Mouse (Mus musculus): ENCODE measurements around the gene Mapre1. TPM values are rescaled to one million over a fixed set of nuclear protein-coding genes. Genes with fewer than 3 reads are reported as not detected.
"Not testable (repeated sequence)": the region's sequence is repeated elsewhere in the genome, so short reads cannot be mapped to it uniquely, and the experiment has no call there.

Gene Mapre1
- polyA plus RNA-seq (2016; fragmentation: Nextera tagmentation; extraction: Ambion mirVana) = 311 and 313 TPM in 2 replicates

DNA sequence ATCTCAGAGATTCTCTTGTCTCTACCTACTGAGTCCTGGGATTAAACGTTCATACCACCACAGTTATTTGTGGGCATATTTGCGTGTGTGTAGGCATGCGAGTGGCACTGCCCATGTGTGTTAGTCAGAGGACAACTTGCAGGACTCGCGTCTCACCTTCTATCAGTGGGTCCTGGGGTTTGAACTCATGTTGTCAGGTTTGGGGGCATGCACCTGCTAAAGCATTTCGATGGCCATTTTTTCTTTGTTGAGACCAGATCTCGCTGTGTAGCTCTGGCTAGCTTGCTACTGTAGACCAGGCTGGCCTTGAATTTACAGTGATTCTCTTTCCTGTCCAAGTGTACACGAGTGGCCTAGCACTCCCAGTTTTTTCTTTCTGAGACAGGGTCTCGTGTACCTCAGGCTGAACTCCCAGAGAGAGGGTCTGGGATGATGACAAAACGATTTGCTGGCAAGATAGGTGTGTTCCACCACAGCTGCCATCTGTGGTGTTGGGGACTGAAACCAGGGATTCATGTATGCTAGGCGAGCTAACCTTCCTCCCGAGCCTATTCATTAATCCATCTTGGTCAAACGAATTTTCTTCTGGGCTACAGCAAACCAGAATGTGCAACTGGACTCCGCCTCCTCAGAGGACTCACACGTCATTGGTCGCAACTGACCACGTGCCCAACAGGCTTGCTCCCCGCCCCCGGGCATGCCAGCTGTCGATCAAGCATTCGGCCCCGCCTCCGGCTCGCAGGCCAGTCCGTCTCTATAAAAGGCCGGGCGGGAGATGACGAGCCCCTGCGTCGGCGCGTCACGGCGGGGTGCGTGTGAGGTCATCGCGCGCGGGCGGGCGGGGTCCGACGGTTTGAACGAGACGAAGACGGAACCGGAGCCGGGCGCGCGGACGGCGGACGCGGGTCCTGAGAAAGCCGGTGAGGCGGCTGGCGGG lies at the start of gene Mapre1:
TSS of gene Mapre1 (plus strand) at position 775 of the 937 bp plus-strand sequence.
- no peaks in the 10 kb centered on the region for H3K9me3 ChIP-seq
- 9% methylated on average over 58 of the region's 58 CpGs for WGBS
- H3K27ac ChIP-seq = peak within 1 kb of the TSS; percentile 100
- H3K4me1 ChIP-seq = peaks cover 32% of the 10 kb centered on the region
- peak; percentile 100 for DNase-seq (ENCODE audit: low spot score)
- peak within 1 kb of the TSS; percentile 90 for H3K4me3 ChIP-seq
- H3K36me3 ChIP-seq = 0 out of 2 replicates have a peak, but pooled peaks cover 3% of the 10 kb centered on the region
- H3K27me3 ChIP-seq (ENCODE audit: insufficient read depth, poor library complexity, severe bottlenecking) = no peaks in the 10 kb centered on the region

DNA sequence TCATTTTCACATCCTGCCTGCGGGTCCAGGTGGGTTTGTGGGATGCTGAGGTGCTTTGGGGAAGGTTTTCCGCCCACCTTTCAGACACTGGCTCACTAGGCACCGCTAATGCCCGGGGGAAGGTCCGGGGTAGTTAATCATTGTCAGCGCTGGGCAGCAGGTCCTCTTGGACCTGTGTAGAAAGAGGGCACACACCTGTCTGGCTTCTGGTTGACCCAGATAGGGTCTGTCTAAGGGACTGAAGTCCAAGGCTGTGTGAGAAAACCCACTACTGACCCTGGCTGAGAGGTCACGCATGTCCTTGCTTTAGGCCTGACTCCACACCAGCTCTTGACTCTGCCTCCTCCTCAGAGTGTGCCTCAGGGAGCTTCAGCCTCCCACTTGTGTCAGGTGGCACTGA lies 47.7 kb upstream of the Mapre1 start:
- H3K27me3 ChIP-seq (ENCODE audit: insufficient read depth, poor library complexity, severe bottlenecking); H3K27ac ChIP-seq; H3K4me1 ChIP-seq; DNase-seq (ENCODE audit: low spot score); H3K4me3 ChIP-seq; H3K36me3 ChIP-seq; H3K9me3 ChIP-seq: not testable (repeated sequence)
- WGBS = 77% methylated on average over 7 of the region's 7 CpGs

DNA sequence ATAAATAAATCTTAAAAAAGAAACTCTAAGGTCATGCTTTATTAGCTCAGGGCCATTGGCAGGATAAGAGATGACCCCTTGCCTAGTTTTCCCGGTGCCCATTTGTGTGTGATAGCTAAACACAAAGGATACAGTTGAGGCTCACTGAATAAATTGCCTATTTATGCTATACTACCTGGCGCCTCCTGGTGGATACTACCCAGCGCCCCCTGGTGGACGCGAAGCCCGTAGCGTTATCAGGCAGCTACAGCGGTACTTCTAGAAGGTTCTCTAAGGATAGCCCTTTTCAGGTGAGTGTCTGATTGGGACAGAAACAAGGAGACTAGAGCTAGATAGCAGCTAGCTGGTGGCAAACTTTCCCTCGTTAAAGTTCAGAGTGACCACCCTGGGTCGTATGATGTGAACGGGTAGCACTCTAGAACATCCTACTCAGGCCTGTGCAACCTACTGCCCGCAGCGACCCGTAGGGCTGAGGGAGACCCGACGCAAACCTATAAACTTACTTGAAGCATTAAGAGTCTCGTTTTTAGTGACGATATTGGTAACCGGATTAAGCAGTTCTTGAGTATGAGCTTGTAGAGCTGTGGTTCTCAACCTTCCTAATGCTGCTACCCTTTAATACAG lies 46.5 kb upstream of the Mapre1 start:
- Histone ChIP-seq H3K4me3 (no peak overlapping the region), H3K9me3 (no peaks in the 10 kb centered on the region), H3K36me3 (no peaks in the 10 kb centered on the region), H3K4me1 (no peaks in the 10 kb centered on the region), H3K27ac (no peak overlapping the region), H3K27me3 (ENCODE audit: insufficient read depth, poor library complexity, severe bottlenecking) (0 out of 2 replicates have a peak, but pooled peaks cover 7% of the 10 kb centered on the region)
- 58% methylated on average over 19 of the region's 19 CpGs for WGBS
- no peak for DNase-seq (ENCODE audit: low spot score)

DNA sequence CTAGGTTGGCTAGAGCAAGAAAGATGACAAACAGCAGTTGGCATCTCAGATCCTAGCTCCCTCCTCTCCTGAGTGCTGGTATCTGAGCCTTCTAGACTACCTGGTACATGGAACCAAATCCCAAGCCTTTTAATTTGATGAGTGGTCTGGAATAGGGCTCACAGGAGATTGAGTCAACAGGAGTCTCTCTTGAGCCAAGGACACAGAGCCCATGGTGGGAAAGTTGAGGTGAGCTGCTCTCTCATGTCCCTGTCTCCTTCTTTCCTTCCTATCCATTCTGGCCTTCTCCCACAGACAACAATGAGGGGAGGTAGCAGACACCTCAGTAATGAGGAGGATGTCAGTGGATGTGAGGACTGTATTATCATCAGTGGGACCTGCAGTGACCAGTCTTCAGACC lies 44.7 kb upstream of the Mapre1 start, which contains the start of gene Dnmt3c:
TSS of gene Dnmt3c (plus strand) at position 301 of the 400 bp plus-strand sequence.
- H3K4me3 ChIP-seq = no peak within 1 kb of the TSS
- H3K27ac ChIP-seq = no peak within 1 kb of the TSS
- no peaks in the 10 kb centered on the region for H3K9me3 ChIP-seq
- H3K4me1 ChIP-seq = no peaks in the 10 kb centered on the region
- H3K27me3 ChIP-seq (ENCODE audit: insufficient read depth, poor library complexity, severe bottlenecking) = 0 out of 2 replicates have a peak, but pooled peaks cover 7% of the 10 kb centered on the region
- DNase-seq (ENCODE audit: low spot score) = no peak
- no peaks in the 10 kb centered on the region for H3K36me3 ChIP-seq

DNA sequence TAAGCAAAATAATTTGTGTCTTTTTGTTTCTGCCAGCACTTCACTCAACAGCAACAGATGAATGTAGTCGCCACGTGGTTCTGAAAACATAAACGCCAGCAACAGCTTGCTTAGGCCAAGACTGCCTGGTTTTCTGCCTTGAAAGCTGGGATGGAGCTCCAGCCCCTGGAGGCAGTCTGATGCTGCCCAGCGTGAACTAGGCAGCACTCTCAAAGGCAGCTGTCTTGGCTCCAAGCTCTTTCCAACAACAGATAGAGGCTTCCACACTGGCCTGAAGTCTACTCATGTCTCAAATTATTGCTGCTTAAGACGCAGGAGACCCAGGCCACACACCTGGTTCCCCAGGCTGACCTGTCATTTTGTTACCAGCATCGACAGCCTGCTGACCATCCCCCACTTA lies 37.7 kb upstream of the Mapre1 start:
- H3K27me3 ChIP-seq (ENCODE audit: insufficient read depth, poor library complexity, severe bottlenecking) = no peaks in the 10 kb centered on the region
- no peaks in the 10 kb centered on the region for H3K9me3 ChIP-seq
- H3K4me1 ChIP-seq = no peaks in the 10 kb centered on the region
- H3K36me3 ChIP-seq = no peaks in the 10 kb centered on the region
- DNase-seq (ENCODE audit: low spot score) = no peak
- no peak overlapping the region for H3K4me3 ChIP-seq
- H3K27ac ChIP-seq = no peak overlapping the region
- WGBS = 52% methylated on average over 6 of the region's 6 CpGs

DNA sequence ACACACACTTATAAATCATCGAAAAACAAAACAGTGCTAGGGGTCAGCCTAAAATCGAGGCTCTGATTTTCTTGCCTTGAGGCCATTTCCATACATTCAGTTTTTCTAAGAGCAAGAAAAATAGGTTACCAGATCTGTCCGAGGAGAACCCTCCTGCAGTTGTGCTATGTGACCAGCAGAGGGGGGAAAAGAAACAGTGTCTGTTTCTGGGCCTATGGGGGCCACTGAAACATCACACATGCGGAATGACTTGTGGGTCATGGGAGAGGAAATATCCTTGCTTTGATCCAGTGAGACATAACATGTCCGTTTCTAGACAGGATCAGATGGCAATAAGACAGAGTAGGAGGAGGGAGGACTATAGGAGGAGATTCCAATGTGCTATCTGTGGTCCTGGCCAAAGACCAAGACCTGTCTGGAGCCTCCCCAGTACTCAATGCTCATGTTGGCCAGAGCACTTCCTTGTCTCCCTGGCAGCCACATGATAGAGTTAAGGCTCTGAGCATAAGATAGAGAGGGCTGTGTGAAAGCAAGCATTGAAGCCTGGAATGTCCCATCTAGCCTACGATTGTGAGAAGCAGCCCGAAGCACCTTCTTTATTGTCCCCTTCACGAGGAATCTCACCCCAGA lies 30.3 kb upstream of the Mapre1 start:
- no peak overlapping the region for H3K4me3 ChIP-seq
- 43% methylated on average over 8 of the region's 8 CpGs for WGBS
- H3K27ac ChIP-seq = no peak overlapping the region
- DNase-seq (ENCODE audit: low spot score) = peak; percentile 30
- H3K36me3 ChIP-seq = no peaks in the 10 kb centered on the region
- peaks cover 14% of the 10 kb centered on the region for H3K4me1 ChIP-seq
- H3K9me3 ChIP-seq = no peaks in the 10 kb centered on the region
- H3K27me3 ChIP-seq (ENCODE audit: insufficient read depth, poor library complexity, severe bottlenecking) = no peaks in the 10 kb centered on the region

DNA sequence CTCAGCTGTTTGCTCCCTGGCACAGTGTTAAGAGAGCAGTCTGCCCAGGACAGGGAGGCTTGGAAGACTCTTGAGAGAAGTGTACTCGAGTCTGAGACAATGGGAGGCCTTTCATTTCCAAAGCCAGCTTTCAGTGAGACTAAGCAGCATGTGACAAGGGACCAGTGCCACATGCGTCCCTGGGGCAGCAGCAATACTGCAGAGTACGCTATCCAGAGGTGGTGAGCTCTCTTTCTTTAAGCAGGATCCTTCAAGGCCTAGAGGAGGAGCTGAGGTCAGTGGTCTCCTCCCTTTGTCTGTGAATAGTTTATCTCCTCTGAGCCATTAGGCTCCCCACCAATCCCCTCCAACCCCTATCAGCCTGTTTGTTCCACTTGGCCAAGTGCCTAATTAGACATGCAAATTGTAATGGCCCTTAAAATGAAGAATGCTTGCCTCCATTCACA lies 28.4 kb upstream of the Mapre1 start:
- Histone ChIP-seq H3K4me3 (no peak overlapping the region), H3K36me3 (no peaks in the 10 kb centered on the region), H3K27me3 (ENCODE audit: insufficient read depth, poor library complexity, severe bottlenecking) (no peaks in the 10 kb centered on the region), H3K27ac (peak overlapping the region; percentile 64), H3K9me3 (no peaks in the 10 kb centered on the region), H3K4me1 (peaks cover 14% of the 10 kb centered on the region)
- no peak for DNase-seq (ENCODE audit: low spot score)
- WGBS = 30% methylated on average over 3 of the region's 3 CpGs

DNA sequence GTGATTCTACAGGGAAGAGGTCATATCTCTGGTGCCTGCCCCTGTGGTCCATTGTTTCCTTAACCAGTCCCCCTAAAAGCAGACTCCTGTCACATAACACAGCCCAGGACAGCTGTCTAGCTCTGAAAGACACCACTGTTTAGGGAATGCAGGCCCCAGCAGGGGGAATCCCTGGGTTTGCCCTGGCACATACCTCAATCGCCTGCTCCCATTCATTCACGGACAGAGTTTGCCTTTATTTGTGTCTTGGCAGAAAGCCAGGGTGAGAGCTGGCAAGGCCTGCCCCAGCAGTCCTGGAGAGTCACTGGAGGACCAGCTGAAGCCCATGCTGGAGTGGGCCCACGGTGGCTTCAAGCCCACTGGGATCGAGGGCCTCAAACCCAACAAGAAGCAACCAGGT lies 27.8 kb upstream of the Mapre1 start:
- WGBS = 50% methylated on average over 4 of the region's 4 CpGs
- peak; percentile 81 for DNase-seq (ENCODE audit: low spot score)
- Histone ChIP-seq H3K4me3 (no peak overlapping the region), H3K27ac (peak overlapping the region; percentile 64), H3K27me3 (ENCODE audit: insufficient read depth, poor library complexity, severe bottlenecking) (no peaks in the 10 kb centered on the region), H3K4me1 (peaks cover 14% of the 10 kb centered on the region), H3K9me3 (no peaks in the 10 kb centered on the region), H3K36me3 (no peaks in the 10 kb centered on the region)

DNA sequence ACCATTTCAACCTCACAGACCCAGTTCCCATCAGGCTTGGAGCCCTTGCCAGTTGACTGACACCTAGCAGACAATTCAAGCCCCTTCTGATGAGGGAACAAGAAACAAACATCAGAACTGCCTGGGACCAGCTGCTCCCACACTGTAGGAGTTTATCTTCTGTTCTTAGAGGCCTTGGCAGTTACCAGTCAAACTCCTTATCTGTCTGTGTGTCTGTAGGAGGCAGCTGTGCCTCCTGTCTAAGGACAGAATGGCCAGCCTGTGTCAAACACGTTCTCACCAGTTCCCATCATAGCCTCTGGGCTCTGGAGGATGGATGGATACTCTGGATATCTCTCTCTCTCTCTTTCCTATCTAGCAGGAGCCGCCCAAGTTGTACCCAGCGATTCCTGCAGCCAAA lies 23.2 kb upstream of the Mapre1 start:
- H3K4me1 ChIP-seq; H3K27me3 ChIP-seq (ENCODE audit: insufficient read depth, poor library complexity, severe bottlenecking); H3K36me3 ChIP-seq; H3K4me3 ChIP-seq; H3K27ac ChIP-seq; H3K9me3 ChIP-seq; DNase-seq (ENCODE audit: low spot score): not testable (repeated sequence)
- WGBS = 39% methylated on average over 3 of the region's 3 CpGs

DNA sequence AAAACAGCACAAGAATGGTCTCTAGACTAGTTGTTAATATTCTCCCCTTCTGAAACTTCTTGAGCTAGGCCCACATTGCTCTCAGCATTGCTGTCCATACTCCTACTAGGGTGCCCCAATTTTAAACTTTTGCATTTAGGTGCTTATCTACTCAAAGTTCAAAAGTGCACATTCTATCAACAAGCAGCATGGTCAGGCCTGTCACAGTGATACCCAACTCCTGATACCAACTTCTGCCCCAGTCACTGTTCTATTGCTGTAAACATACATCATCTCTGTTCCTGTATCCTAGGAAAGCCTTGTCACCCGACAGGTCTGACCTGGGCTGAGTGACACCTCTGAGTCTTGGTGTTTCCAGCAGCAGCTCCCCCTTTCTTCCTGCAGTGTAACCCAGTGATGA lies 18.0 kb upstream of the Mapre1 start:
- Histone ChIP-seq H3K27me3 (ENCODE audit: insufficient read depth, poor library complexity, severe bottlenecking) (no peaks in the 10 kb centered on the region), H3K9me3 (no peaks in the 10 kb centered on the region), H3K4me1 (no peaks in the 10 kb centered on the region), H3K4me3 (no peak overlapping the region), H3K36me3 (no peaks in the 10 kb centered on the region), H3K27ac (no peak overlapping the region)
- DNase-seq (ENCODE audit: low spot score) = no peak
- 72% methylated on average over 1 of the region's 1 CpGs for whole genome bisulfite sequencing

DNA sequence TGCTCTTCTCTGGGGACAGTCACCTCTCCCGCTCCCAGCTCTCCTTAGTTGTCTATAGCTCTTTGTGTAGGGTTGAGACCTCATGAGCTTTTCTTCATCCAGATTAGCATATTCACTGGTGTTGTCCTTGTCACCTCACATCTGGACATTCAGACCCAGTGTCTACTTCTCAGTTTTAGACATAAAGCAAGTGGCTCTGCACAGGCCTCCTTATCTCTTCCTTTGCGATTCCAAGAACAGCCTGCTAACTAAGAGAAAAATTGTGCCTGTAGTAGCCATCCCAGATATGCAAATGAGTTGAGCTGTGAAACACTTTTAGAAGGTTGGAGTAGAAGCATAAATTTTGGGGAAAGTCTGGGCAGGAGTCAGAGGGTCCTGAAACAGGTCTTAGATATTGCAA lies 16.6 kb upstream of the Mapre1 start:
- Histone ChIP-seq H3K4me1 (no peaks in the 10 kb centered on the region), H3K9me3 (no peaks in the 10 kb centered on the region), H3K27me3 (ENCODE audit: insufficient read depth, poor library complexity, severe bottlenecking) (no peaks in the 10 kb centered on the region), H3K4me3 (no peak overlapping the region), H3K27ac (no peak overlapping the region), H3K36me3 (no peaks in the 10 kb centered on the region)
- WGBS = 46% methylated on average over 2 of the region's 2 CpGs
- DNase-seq (ENCODE audit: low spot score) = no peak

DNA sequence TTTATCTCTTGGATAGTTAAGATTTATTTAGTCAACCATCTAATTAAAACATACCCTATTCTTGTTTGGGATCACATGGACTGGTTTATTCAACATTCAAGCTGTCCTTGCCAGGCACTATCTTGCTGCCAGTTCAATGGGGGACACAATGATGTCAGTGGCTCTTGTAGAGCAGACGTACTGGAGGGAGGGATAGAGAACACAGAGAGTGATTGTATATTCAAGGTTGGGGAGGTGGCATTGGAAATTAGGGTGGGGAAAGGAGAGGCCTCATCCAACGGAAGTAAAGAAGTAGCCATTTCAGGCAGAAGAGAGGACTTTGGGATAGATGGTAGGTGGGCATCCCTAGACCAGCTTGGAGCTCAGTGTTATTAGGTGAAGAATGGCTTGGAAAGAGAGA lies 16.2 kb upstream of the Mapre1 start:
- whole genome bisulfite sequencing = 68% methylated on average over 2 of the region's 2 CpGs
- H3K36me3 ChIP-seq = no peaks in the 10 kb centered on the region
- H3K27ac ChIP-seq = no peak overlapping the region
- no peaks in the 10 kb centered on the region for H3K27me3 ChIP-seq (ENCODE audit: insufficient read depth, poor library complexity, severe bottlenecking)
- no peak for DNase-seq (ENCODE audit: low spot score)
- no peaks in the 10 kb centered on the region for H3K9me3 ChIP-seq
- no peak overlapping the region for H3K4me3 ChIP-seq
- H3K4me1 ChIP-seq = no peaks in the 10 kb centered on the region

DNA sequence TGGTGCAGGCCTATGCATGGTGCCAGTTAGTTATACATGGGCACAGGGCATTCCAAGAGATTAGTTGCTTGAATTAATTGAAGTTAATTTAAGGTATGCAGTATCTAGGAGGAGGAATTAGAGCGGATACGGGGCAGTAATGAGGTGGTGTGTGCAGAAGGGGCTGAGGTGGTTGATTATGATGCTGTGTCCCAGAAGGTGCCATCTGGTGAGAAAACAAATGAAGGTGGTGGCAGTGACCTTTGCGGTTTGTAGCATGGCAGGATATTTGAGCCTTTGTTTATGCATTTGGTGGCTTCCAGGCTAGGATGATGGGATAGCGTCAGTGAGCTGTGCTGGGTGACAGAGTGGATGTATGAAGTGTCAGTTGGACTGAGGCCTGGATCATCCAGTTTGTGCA lies 15.8 kb upstream of the Mapre1 start:
- no peak for DNase-seq (ENCODE audit: low spot score)
- WGBS = 87% methylated on average over 4 of the region's 4 CpGs
- no peak overlapping the region for H3K4me3 ChIP-seq
- no peaks in the 10 kb centered on the region for H3K4me1 ChIP-seq
- no peaks in the 10 kb centered on the region for H3K27me3 ChIP-seq (ENCODE audit: insufficient read depth, poor library complexity, severe bottlenecking)
- no peaks in the 10 kb centered on the region for H3K36me3 ChIP-seq
- H3K9me3 ChIP-seq = no peaks in the 10 kb centered on the region
- H3K27ac ChIP-seq = no peak overlapping the region
